Mouse (Mus musculus) gastrocnemius, postnatal 25 days (tissue): ENCODE measurements around the gene Tapt1. TPM values are rescaled to one million over a fixed set of nuclear protein-coding genes. Genes with fewer than 3 reads are reported as not detected.
"Not testable (repeated sequence)": the region's sequence is repeated elsewhere in the genome, so short reads cannot be mapped to it uniquely, and the experiment has no call there.

Source experiments
- DNase-seq: peaks from one replicate; pipeline ENCODE4 v3.0.0; 2022
- long read RNA-seq, 2 experiments: library from polyadenylated mRNA; stranded (forward); transcript quantifications; one replicate each; pipeline ENCODE4 v2.0.0; 2021
- total RNA-seq, 2 experiments: library from RNA; stranded (reverse); gene quantifications; 1 replicate in 1 of 2; 2 replicates in 1 of 2; pipeline ENCODE4 v1.2.3; 2021

Tapt1 gene
- 10 to 100 TPM; 29.9 to 33.9 TPM for total RNA-seq
- long read RNA-seq, experiment 1, transcript Tapt1-201 (14 exons, 3,513 nt): major isoform, 24 of 34 reads
- long read RNA-seq, experiment 1, partial matches to known transcripts: 1 of 34 reads
- long read RNA-seq, experiment 1, other reads (novel, unspliced or antisense): 8 of 34 reads
- long read RNA-seq, experiment 2, transcript Tapt1-201 (14 exons, 3,513 nt): major isoform, 46 of 53 reads
- long read RNA-seq, experiment 2, partial matches to known transcripts: 1 of 53 reads
- long read RNA-seq, experiment 2, other reads (novel, unspliced or antisense): 6 of 53 reads

DNA sequence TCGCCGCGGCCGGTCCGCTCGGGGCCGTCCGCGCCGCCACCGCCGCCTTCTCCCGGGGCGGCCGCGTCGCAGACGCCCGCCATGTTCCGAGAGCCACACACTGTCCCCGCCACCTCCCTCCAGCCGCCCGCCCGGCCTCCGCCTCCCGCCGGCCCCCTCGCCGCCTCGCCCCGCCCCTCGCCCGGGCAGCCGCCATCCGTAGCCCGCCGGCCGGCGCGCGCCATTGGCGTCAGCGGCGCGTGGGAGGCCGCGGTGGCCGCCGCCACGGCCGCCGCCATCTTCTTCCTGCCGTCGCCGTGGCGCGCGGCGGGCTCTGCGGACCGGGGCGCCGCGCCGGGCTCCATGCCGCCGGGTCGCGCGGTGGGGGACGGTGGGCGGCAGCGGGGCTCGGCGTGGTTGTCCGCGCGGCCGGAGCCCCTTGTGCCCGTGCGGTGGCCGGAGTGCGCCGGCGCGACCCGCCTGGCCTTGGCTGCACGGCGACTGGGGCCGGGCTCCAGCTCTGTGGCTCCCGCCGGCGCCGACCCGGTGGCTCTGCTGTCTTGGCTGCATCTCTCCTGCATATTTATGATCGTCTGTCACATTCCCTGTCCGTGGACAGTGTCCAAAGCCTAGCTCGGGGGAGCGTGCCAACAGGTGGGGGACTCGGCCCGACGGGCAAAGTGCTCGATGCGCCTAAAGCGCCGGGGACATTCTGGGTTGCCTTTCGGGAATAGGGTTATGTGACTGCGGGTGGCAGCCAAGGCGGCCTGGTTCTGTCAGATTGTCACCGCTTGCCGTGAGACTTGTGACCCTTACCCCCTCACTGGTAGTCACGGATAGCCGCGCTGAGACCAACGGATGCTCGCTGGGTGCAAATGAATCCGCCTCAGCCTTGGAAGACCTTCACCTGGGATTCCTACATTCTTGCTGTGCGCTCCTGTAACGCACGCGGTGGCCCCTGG, at the start of gene Tapt1:
Gene Tapt1 (minus strand): TSS at position 106 of the 941 bp plus-strand sequence.
- peak; percentile 90 for DNase-seq

- no peak for DNase-seq
Measured at GRCm38 (mm10) chr5:44271564-44271963, 45.1 kb upstream of the Tapt1 start.

- DNase-seq: not testable (repeated sequence)
Measured at GRCm38 (mm10) chr5:44268524-44268923, 42.1 kb upstream of the Tapt1 start.

DNA sequence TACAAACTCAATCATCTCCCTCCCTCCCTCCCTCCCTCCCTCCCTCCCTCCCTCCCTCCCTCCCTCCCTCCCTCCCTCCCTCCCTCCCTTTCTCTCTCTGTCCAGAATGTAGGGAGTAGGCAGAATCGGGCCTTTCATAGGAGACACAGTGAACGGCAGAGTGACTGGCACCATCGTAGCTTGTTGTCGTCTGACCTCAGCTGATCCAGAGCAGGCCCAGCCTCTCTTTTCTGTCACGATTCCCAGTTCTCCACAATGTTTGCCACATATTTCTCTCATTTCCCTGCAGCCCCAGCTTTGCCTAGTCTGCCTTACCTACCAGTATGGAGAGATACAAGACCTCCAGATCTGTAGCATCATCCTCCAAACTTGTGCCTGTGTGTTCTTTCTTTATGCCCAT, 35.3 kb upstream of the Tapt1 start:
- DNase-seq: no peak

GRCm38 (mm10) chr5:44261172-44261571, 34.7 kb upstream of the Tapt1 start:
- DNase-seq: no peak

GRCm38 (mm10) chr5:44259678-44260077, 33.3 kb upstream of the Tapt1 start:
- DNase-seq: no peak

DNA sequence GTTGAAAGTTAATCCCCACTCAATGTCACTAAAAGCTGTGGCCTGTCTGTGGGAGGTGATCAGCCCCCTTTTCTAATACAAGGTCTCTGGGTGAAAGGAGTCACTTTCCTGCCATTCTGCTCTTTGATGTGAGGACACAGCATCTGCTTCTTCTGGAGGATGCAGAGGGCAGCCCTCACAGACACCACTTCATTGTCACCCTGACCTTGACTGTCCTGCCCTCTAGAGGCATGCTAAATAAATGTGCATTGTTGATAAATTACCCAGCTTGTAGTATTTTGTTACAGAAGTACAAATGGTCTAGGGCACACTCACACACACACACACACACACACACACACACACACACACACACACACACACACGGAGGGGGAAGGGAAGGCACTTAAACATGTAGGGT, 31.7 kb upstream of the Tapt1 start:
- no peak for DNase-seq

- no peak for DNase-seq
Measured at GRCm38 (mm10) chr5:44257401-44257800, 31.0 kb upstream of the Tapt1 start.

- no peak for DNase-seq
Measured at GRCm38 (mm10) chr5:44256512-44256911, 30.1 kb upstream of the Tapt1 start.

GRCm38 (mm10) chr5:44255756-44256398, 29.5 kb upstream of the Tapt1 start:
- DNase-seq: no peak

GRCm38 (mm10) chr5:44253449-44253848, 27.0 kb upstream of the Tapt1 start:
- DNase-seq: no peak

- DNase-seq: no peak
Measured at GRCm38 (mm10) chr5:44252395-44252794, 26.0 kb upstream of the Tapt1 start.

- no peak for DNase-seq
Measured at GRCm38 (mm10) chr5:44250211-44250955, 24.0 kb upstream of the Tapt1 start.

DNA sequence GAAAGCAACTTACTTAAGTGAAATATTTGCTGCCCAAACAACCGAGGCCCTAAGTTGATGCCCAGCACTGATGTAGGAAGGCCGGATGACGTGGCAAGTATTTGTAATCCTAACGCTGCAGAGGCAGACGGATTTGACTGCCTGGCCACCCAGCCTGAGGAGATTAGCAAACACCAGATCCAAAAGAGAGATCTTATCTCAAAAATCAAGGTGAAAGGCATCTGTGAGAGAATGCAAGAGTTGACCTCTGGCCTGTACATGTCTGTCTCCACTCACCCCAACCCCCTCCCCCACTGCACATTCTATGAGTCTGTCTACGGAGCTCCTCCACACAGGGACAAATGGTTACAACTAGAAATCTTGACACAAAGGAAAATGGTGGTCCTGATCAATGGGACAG, 22.9 kb upstream of the Tapt1 start:
- DNase-seq: no peak

DNA sequence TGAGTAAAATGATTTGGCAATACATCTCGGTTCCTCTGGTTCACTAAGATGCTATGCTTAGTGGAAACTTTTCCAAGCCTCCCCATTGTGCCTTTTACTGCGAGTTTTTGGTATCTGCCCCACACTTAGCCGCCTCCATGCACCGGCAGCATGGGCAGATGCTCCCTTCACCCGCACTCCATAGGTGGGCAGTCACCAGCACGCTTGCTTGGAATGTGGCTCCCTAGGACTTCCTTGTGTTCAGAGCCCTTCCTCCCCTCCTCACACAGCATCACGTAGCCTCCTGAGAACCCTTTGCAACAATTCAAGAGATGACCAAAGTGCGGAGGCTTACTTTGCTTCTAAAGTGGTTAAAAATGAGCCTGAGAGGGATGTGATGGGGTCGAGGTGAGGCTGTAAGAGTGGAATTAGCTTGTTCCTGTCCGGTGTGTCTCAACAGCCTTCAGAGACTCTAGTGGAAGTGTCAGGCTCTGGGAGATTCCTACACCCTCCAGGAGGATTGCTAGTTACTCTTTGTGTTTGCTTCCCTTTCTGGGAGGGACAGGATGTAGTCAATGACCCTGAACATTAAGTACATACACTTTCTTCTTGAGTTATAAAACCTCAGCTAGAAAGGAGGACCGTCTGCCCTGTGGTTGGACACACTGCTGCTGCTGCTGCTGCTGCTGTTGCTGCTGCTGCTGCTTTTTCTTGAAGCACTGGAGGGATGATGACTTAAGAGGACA, 20.2 kb upstream of the Tapt1 start:
- DNase-seq: no peak

DNA sequence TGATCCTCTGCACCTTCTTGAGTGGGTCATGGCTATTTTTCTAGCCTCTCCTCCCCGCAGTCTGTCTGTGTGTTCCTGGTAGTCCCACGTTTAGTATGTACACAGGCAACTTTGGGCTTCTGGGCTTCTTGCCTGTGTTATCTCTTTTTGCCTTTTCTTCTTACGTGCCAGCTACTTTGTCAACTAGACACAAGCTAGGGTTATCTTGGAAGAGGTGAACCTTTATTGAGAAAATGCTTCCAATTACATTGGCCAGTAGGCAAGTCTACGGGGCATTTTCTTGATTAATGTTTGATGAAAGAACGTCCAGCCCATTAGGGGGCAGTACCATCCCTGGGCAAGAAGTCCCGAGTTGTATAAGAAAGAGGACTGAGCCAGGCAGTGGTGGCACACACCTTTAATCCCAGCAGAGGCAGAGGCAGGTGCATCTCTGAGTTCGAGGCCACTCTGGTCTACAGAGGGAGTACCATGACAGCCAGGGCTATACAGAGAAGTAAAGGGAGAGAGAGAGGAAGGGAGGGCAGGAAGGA, 18.5 kb upstream of the Tapt1 start:
- DNase-seq: no peak

DNA sequence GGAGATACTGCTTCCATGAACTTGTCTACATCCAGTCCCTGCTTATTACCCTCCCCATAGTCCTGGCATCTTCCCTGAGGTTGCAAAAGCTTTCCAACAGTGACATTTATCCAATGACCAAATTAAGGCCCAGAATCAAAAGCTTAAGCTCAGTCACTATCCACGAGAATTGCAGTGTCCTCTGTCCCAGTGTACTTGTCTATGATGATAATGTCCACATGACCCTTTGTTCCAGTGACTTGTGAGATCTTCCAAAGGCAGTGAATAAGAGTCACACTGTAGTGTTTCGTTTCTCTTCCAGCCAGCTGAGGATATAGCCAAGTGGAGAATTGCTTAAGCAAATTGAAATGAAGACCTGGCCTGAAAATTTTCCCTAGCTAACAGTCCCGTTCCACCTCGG, 16.4 kb upstream of the Tapt1 start:
- no peak for DNase-seq

- DNase-seq: no peak
Measured at GRCm38 (mm10) chr5:44241726-44242125, 15.3 kb upstream of the Tapt1 start.

- DNase-seq: no peak
Measured at GRCm38 (mm10) chr5:44239187-44240136, 13.0 kb upstream of the Tapt1 start.

GRCm38 (mm10) chr5:44238201-44238600, 11.8 kb upstream of the Tapt1 start:
- no peak for DNase-seq
